Mouse (Mus musculus): Measurements from ENCODE around the gene Edar.
"Not testable (repeated sequence)": the region's sequence is repeated elsewhere in the genome, so short reads cannot be mapped to it uniquely, and the experiment has no call there.

The Edar gene

DNA sequence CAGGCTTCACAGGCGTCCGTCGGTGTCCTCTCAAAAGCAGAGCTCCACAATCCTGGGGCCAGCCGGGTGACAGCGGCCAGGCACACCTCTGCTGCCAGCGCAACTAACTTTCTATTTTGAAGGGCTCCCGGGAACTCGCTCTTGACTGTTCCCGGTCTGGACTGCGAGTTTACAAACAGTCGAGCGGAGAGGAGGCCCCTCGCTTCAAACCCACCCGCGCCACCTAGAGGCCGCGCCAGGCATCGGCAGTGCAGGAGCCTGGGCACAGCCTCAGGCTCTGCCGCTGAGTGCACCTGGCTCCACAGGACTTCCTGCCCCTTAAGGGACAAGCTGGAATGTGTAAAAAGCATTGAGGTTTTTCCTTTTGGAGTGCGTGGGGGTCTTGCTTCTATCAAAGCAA lies at the start of gene Edar:
Gene Edar, minus strand, starts transcription at position 122 of the 400 bp plus-strand sequence.
- DNase-seq (ENCODE audit: extremely low read depth, low read depth): no peak

DNA sequence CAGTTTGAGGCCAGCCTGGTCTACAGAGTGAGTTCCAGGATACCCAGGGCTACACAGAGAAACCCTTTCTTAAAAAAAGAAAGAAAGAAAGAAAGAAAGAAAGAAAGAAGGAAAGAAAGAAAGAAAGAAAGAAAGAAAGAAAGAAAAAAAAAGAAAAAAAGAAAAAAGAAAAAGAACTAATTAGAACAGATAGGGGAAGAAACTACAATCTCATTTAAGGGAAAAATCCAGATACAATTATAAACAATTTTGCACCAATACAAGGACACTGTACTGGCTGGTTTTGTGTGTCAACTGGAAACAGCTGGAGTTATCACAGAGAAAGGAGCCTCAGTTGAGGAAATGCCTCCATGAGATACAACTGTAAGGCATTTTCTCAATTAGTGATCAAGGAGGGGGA lies 42.7 kb upstream of the Edar start, which contains the start of gene Gm17542:
Gene Gm17542, minus strand, starts transcription at position 101 of the 400 bp plus-strand sequence.
- DNase-seq (ENCODE audit: extremely low read depth, low read depth): not testable (repeated sequence)

DNA sequence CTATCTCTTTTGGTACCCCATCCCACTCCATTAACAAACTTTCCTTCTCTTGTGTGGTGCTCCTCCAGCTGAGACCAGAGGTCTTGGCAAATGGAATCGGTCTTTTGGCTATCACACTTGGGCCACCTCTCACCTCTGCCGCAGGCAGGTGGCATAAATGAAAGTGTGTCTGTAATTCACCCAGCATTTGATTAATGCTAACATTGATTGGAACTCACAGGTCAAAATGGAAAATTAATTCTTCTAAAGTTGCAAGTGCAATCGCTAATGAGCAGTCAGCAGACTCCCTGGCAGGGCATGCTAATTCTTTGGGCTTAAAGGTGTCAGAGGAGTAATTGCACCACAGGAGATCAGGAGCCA lies 39.3 kb upstream of the Edar start:
- DNase-seq (ENCODE audit: extremely low read depth, low read depth): no peak

DNA sequence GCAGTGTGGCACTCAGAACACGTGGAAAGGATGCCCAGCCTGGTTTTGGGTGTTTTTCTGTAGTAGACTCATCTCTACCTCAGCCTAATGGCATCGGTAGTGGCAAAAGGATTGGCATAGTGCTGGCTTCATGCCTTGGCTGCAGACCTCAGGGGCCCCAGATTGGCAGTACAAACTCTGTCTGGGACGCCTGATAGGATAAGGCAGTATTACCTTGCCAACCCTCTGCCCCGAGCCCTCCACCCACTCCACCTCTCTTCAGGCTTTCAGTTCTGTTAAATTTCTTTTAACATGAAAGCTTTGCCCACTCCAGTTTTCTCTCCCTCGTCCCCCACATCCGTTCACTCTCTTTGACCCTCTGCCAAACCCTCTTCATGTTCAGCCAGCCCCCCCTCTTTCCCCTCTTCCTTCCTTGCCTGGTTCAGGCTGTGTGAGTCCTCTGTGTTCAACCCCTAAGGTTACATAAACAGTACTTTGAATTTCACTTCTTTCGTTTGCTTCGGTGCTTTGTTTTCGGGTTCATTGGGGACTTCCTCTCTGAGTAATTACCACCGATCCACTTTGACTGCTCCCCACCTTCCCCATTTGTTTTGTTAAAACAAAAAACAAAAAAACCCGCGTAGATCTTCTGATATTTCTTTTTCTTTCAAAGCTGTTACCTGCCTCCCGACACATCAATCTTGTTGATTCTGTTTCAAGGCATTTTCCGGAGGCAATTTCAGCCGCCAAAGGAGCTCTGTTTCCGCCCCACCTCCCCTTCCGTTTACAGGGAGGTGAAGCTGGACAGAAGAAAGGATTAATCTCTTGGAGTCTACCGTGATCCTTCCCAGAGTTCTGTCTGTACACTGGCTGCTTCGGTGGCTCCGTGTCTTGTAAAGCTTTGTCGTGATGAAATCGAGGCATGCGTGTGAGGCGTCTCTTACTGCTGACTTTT lies 38.7 kb upstream of the Edar start:
- DNase-seq (ENCODE audit: extremely low read depth, low read depth): no peak

DNA sequence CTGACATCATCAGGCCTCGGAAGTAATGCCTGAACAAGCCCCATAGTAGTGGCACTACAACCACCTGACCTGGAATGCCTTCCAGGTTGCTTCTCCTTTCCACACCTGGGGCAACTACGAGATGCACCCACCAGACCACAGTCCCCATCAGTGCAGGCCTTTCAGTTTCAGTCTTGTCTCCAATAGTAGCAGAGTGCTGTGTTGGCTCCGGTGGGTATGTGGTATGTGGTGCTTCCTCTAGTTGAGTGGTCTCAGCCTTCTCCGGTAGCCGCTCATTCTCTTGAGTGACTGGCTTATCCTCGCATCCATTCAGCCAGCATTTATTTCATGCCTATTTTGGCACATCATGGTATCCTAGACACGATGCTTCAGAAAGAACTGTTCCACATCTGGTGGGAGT lies 37.8 kb upstream of the Edar start:
- DNase-seq (ENCODE audit: extremely low read depth, low read depth): no peak

DNA sequence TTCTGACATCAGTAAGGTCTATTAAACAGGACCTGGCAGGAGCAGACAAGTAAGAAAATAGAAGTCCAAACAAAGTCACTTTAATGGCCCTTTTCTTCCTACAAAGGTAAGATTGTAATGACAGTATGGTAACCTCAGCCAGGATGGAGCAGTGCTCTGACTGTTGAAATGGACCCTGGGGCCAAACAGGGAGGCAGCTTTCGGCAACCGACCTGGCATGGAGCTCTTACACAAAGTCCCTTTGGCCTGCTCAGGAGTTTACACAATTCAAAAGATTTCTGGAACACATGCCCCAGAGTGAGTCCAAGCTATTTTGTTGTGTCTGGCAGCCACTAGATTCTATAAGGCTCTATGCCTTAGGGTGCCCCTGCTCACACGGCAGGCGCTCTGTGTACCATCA lies 33.6 kb upstream of the Edar start:
- DNase-seq (ENCODE audit: extremely low read depth, low read depth): no peak

DNA sequence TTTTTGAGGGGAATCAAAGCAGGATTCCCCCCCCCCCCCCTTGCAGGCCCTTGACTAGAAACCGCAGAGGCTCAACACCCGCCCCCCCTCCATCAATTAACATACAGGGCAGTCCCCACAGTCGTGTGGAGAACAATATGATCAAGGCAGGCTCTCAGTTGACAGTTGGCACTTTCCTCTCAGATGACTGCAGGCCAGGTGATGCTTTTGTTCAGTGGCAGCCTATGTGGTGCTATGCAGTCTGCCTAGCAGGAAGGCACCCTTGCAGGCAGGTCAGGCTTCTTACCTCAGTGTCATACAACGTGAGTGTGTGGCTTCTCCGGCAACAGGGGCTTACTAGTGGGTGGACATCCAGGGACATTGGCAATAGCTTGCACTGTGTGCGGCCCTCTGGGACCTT lies 25.1 kb upstream of the Edar start:
- DNase-seq (ENCODE audit: extremely low read depth, low read depth): no peak

DNA sequence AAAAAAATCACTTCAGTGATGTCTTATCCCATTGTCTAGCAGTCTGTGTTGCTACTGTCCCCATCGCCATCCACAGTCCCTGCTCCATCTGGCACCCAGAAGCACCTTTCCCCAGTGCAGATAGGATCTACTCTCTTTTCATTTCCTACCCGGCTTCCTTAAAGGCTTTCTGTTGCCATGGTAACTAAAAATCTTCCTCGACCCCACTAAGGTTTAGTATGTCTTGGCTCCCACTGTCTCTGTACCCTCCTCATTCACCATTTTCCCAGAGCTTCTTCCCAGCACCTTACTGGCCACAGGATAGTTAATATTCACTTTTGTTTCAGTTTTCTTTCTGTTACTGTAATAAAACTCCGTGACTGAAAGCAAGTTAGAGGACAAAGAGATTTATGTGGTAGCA lies 24.7 kb upstream of the Edar start:
- DNase-seq (ENCODE audit: extremely low read depth, low read depth): no peak

DNA sequence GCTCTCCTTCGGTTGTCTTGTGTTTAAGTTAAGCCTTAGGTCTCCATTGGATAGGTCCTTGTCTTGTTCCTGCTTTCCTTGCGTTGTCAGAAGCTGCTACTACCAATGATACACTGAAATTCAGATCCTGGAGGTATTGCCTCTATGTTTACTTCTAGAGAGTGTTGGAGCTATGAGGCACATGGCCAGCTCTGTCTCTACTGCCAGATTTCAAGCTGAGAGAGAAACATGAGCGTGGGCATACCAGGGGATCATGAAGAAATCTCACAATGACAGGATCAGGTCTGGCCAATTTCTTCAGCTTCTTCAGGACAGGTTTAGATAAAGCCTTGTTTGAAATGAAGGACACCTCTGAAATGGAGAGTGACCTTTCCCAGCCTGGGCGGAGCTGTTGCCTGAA lies 23.5 kb upstream of the Edar start:
- DNase-seq (ENCODE audit: extremely low read depth, low read depth): no peak

DNA sequence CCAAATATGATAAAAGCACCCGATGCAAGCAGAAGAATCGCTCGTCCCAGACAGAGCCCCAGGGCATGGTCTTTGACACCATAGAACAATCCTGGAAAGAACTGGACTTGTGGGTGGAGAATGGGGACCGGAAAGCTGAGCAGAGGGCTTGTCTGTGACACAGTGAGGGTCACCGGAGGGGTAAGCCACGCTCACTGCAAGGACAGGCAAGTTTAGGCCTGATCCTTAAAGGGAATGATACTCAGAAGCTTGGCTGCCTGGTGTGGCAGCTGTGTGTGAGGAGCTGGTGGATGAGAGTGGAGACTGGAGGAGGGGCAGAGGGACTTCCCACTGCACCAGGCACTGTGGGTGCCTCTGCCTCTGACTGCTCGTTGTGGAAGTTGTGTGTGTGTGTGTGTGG lies 15.6 kb upstream of the Edar start:
- DNase-seq (ENCODE audit: extremely low read depth, low read depth): no peak

DNA sequence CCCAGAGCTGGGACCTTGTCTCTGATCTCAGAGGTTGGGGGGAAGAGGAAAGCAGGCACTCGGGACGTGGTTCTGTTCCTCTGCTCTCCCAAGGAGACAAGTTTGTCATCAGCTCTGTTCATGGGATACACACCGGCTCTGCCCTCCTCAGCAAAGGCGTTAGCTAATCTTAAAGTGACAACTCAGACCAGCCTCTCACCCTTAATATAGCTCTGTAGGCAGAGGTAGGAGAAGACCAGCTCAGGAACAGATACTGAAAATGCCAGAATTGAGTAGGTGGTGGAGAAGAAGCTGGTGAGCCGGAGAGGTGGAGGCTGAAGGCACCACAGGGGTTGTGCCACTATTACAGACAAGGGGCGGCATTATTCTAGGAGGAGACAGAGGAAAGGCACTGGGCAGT lies 3.8 kb upstream of the Edar start:
- no peak for DNase-seq (ENCODE audit: extremely low read depth, low read depth)

DNA sequence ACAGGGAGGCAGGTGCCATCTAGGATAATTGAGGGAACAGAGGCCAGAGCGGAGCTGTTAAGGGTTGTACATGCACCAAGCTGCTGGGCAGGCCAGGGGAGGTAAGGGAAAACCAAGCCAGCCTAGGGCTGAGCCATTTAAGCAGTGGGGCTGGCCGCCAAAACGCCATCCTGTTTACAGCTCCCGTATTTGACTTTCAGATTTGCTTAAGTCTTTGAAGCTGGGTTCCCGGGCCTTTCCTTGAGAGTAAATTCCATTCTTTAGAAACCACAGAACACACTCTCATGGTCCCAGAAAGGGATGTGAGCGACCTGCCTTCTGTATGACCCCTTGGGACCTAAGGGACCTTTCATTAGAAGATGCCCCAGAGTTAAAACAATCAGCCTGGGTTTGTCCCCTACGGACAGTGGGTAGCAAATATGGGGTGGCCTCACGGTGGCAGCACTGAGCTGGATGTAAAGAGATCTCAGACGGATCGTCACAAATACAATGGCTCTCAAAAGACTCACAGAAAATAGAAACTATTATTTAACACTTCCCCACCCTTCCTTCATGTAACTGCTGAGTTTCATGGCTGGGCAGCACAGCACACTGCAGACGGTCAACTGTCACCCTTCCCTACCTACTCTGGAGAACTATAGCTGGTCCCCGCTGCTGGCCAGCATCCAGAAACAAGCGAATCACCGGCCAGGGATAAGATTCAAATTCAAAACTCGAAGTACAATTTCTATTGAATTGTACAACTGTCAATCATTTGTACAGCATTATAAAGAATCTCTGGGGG lies 2.0 kb downstream of the Edar start:
- DNase-seq (ENCODE audit: extremely low read depth, low read depth): no peak

DNA sequence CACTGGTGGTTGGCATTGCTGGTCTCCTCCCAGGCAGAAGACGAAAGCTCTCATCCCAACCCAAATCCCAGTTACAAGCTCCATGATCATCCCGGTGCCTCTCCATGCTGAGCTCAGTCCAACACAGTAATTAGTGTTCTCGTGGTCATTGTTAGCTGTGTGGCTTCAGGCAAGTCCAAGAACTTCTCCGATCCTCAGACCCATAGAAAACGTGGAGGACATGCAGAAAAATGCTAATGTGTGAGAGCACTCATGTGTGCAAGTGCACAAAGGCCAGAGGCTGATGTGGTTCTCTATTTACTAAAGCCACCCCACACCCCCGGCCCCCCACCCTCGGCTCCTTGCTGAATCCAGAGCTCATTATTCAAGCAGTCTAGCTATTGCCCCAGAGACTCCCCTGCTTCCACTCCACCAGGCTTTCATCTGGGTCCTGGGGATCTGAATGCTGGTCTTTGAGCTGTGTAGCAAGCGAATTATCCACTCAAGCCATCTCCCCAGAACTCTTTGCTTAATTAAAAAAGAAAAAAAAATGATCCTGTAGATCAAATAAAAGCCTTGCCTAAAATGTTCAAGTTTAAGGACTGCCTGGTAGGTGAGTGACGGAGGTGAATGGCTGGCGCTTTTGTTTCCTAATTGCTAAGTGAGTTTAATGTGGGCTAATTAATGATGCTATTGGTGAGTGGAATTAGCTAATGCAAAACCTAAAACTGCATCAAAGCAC lies 2.7 kb downstream of the Edar start:
- no peak for DNase-seq (ENCODE audit: extremely low read depth, low read depth)

DNA sequence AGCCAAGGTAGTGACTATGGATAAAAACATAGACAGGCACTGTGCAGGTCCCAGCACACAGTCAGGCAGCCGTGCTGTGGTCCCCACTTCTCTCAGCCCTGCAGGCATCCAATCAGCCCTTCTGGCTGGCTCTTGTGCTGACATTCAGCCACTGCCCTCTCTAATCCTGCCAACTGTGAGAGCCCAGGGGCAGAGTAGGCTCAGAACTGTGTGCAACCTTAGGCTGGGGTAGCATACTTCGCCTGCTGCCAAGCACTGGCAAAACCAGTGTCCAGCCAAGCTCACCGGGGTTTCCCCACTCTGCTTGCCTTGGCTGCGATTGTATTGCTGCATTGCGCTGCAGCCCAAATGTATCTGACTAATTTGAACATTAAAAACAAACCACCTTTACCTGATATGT lies 11.6 kb downstream of the Edar start:
- no peak for DNase-seq (ENCODE audit: extremely low read depth, low read depth)

DNA sequence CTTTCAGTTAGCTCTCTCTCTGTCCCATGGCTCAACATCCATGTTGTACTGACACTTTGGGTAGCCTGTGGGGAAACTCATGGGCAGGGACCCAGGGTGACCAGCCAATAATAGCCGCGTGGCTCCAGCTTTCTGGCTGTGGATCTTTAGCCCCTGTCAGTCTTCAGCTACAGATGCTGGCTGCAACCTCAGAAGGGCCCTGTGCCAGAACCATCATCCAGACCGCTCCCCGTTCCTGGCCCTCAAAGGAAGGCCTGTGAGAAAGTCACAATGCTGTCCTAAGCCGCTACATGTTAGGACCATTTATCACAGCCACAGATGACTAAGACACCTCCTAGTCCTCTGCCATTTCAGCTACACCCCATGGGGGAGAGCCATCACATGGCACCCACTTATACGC lies 12.0 kb downstream of the Edar start:
- no peak for DNase-seq (ENCODE audit: extremely low read depth, low read depth)

DNA sequence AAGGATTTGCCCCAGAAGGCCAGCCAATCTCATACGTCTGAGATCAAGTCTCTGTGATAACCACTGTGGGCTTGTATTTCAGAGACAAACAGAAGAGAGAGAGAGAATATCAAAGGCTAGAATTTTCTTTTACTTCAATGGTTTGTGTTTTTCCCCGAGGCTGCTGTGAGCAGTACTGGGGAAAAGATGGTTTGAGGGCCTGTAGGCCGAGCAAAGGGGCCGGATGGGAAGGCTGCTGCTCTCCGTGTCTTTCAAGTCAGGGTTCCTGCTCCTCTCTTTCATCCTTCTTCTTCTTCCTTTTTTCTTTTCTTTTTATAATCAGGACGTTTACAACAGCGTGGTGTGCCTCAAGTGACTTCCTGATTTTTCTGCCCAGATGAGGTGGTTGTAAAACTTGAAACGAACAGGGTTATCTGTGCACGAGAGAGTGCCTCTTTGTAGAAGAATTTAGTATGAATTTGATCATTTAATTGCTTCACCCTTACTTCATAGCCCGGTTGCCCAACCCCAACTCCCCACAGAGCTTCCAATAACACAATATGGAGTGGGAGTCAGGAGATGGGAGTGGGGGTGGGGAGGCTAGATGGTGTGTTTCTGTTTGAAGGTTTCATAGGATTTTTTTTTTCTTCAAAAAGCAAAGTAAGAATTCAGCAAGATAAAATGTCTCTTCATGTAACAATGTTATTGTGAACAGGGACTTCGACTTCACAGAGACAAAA lies 16.0 kb downstream of the Edar start:
- no peak for DNase-seq (ENCODE audit: extremely low read depth, low read depth)

DNA sequence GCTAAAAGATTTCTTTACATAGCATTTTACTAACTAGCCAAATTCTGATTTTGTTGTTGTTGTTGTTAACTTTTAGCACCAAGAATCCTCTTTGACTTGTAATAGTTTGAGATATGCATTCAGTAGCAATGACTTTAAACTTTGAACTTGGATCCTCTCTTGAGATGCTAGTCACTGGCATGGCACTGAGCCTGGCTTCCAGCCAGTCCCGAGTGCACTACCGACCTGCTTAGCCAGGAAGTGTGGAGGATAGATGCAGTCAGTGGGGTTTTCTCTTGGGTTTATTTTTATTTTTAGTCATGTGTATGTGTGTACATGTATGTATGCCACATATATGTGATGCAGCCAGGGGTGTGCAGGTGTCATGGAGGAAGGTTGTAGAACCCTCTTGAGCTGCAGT lies 17.7 kb downstream of the Edar start:
- DNase-seq (ENCODE audit: extremely low read depth, low read depth): no peak

DNA sequence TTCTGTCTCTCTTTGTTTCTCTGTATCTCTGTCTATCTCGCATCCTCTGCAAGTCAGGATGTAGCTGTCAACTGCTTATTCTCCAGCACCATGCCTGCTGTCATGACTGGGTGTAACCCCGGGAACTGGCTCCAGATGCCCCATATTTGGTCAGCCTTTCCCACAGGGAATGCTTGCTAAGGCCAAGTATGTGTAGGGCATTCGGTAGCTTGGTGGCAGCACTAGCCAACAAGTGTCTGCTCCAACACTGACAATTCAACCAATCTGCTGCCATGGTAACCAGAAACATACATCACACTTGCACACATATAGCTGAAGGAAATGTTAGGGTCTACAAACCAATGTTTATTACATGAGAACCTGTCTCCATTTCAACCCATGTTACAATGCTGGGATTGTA lies 21.8 kb downstream of the Edar start:
- DNase-seq (ENCODE audit: extremely low read depth, low read depth): no peak

DNA sequence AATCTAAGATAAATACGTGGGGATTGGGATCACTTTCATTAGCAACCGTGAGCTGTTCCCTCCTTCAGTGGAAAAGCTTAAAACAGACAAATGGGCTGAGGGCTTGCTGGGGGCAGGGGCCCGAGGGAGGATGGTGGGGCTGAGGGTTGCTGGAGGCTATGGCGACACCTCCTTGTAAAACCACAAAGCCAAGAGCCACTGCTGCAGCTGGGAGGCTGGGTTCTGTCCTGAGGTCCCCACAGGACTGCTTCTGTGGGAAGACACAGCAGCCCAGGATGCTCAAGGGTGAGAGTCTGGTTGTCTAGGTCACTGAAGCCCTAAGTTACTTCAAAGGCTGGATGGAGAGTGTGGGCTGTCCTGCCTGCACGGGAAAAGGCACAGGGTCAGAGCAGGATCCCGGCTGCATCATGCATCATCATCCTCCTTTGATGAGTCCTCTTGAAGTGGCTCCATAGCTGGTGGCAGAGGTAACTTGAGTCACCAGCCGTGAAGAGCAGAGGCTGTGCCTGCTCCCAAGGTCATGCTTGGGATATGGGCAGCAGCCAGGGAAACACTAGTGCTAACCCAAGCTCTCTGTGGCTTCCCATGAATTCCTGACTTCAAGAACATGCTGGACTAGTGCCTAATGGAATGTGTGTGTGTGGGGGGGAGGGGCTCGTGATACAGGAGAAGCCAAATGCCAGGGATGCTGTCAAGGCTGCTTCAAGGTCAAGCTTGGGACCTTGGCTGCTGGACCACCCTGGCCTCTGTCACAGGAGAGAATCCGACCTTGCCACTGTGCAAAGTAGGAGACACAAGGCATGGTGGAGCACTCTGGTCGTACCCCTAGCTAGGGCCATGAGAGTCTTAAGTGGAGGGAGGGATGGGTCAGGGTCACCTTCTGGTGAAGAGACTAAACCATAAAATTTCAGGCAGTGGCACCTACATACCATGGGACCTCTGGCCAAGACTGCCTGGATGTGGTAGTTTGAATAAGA lies 22.7 kb downstream of the Edar start:
- DNase-seq (ENCODE audit: extremely low read depth, low read depth): no peak

DNA sequence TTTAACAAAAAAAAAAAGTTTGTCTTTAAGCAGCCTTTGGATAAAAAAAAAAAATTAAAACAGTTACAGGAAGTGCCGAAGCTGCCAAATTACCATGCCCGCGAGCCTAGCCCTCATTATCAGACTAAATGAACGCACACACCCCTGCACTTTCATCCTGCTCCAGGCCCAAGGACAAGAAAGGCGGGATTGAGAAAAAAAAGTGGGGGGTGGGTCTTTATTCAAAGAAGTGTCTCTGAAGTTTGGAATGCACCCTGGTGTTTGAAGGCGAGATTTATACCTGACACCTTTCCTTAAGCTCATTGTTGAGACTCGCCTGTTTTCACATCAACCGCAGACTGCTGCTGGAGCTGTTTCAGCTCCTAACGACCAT lies 23.4 kb downstream of the Edar start:
- DNase-seq (ENCODE audit: extremely low read depth, low read depth): no peak
